Mouse (Mus musculus): ENCODE results near the gene Lyrm9.

GRCm38 (mm10) chr11:78837989-78838388 is 11.6 kb downstream of the Lyrm9 start:
- TF ChIP-seq CTCF (IDR thresholded peaks at IDR 0.05; ENCODE audit: low read depth): peak; percentile 81
- TF ChIP-seq EP300 (IDR thresholded peaks at IDR 0.05; ENCODE audit: low read depth): no peak
